ENCODE assay signal across 14 mouse cellular contexts in genomic region chr8:108245575-108245974, GRCm38 (mm10).
A peak's percentile ranks its signal among the peaks of the same experiment; 100 is the strongest.
DNase-seq lines count a peak whose midpoint lies in the region; ATAC-seq and TF ChIP-seq lines count a peak whose summit lies in the region.
"Had no signal": no experiment of that assay in that cellular context is flagged by ENCODE, and none has a peak within 500 bp of the region (broad histone marks: within the 10 kb centered on the region; RNA-seq: fewer than 3 reads in every experiment).

No protein-coding gene starts in this region.

- ATAC-seq in lung, postnatal 0 days: no peak
- no peak for ATAC-seq in forebrain, postnatal 0 days
- peak; percentile 11; the same call in 1 of the 2 replicates for ATAC-seq in midbrain, embryonic 12.5 days (ENCODE audit: low FRiP score, low read depth)
- ATAC-seq in inflammation-experienced regulatory T-cells, adult 6 months: no peak

- H3K36me3 ChIP-seq in lung, postnatal 0 days (ENCODE audit: insufficient read depth, low read length): no peaks in the 10 kb centered on the region
- no peaks in the 10 kb centered on the region for H3K36me3 ChIP-seq in forebrain, postnatal 0 days (ENCODE audit: insufficient read depth)
- no peaks in the 10 kb centered on the region for H3K36me3 ChIP-seq in midbrain, embryonic 12.5 days
- H3K36me3 ChIP-seq in limb, embryonic 10.5 days: no peaks in the 10 kb centered on the region
- H3K36me3 ChIP-seq: embryonic facial prominence, embryonic 13.5 days had no signal

- 51% methylated on average over 8 of the region's 8 CpGs for WGBS in lung, postnatal 0 days
- 11% methylated on average over 8 of the region's 8 CpGs for WGBS in forebrain, postnatal 0 days
- WGBS in midbrain, embryonic 12.5 days: 10% methylated on average over 8 of the region's 8 CpGs
- 79% methylated on average over 8 of the region's 8 CpGs for WGBS in limb, embryonic 10.5 days

- H3K9ac ChIP-seq in lung, postnatal 0 days (replicated peaks; ENCODE audit: low read depth): no peak overlapping the region
- H3K9ac ChIP-seq in forebrain, postnatal 0 days: peak overlapping the region; percentile 6; the same call in 1 of the 2 replicates
- no peak overlapping the region for H3K9ac ChIP-seq in midbrain, embryonic 12.5 days (replicated peaks)
- H3K9ac ChIP-seq: liver, embryonic 14.5 days had no signal

- H3K9me3 ChIP-seq in lung, postnatal 0 days (ENCODE audit: low read length): no peaks in the 10 kb centered on the region
- no peaks in the 10 kb centered on the region for H3K9me3 ChIP-seq in forebrain, postnatal 0 days (ENCODE audit: low read length)
- no peaks in the 10 kb centered on the region for H3K9me3 ChIP-seq in midbrain, embryonic 12.5 days
- no peaks in the 10 kb centered on the region for H3K9me3 ChIP-seq in limb, embryonic 10.5 days (replicated peaks)
- H3K9me3 ChIP-seq: embryonic facial prominence, embryonic 13.5 days had no signal

- H3K27ac ChIP-seq in lung, postnatal 0 days (ENCODE audit: low read length): no peak overlapping the region
- H3K27ac ChIP-seq in forebrain, postnatal 0 days (ENCODE audit: low read depth, low read length): peak overlapping the region; percentile 71
- peak overlapping the region; percentile 91 for H3K27ac ChIP-seq in midbrain, embryonic 12.5 days (replicated peaks)
- H3K27ac ChIP-seq in limb, embryonic 10.5 days: no peak overlapping the region
- H3K27ac ChIP-seq: layer of hippocampus, adult 2 months; liver, embryonic 14.5 days had no signal

- peak overlapping the region; percentile 41 for H3K4me2 ChIP-seq in lung, postnatal 0 days (replicated peaks; ENCODE audit: low read depth, low read length)
- peak overlapping the region; percentile 39; the same call in 1 of the 2 replicates for H3K4me2 ChIP-seq in forebrain, postnatal 0 days (ENCODE audit: low read depth)
- peak overlapping the region; percentile 52 for H3K4me2 ChIP-seq in midbrain, embryonic 12.5 days (replicated peaks)

- no peak overlapping the region for H3K4me3 ChIP-seq in lung, postnatal 0 days (ENCODE audit: low read depth, low read length)
- H3K4me3 ChIP-seq in forebrain, postnatal 0 days (ENCODE audit: low read depth, low read length): no peak overlapping the region
- H3K4me3 ChIP-seq in midbrain, embryonic 12.5 days: no peak overlapping the region
- H3K4me3 ChIP-seq in limb, embryonic 10.5 days: no peak overlapping the region
- H3K4me3 ChIP-seq: embryonic facial prominence, embryonic 13.5 days; layer of hippocampus, adult 2 months had no signal

- no peak for TF ChIP-seq EP300 in lung, postnatal 0 days (IDR thresholded peaks at IDR 0.05)

- H3K4me1 ChIP-seq in lung, postnatal 0 days (ENCODE audit: insufficient read depth, low read depth, low read length): no peaks in the 10 kb centered on the region
- H3K4me1 ChIP-seq in forebrain, postnatal 0 days (ENCODE audit: insufficient read depth): 0 out of 2 replicates have a peak, but pooled peaks cover 3% of the 10 kb centered on the region
- peaks cover 47% of the 10 kb centered on the region for H3K4me1 ChIP-seq in midbrain, embryonic 12.5 days
- H3K4me1 ChIP-seq in limb, embryonic 10.5 days: peaks cover 51% of the 10 kb centered on the region

- H3K27me3 ChIP-seq in lung, postnatal 0 days (replicated peaks; ENCODE audit: insufficient read depth, low read length): no peaks in the 10 kb centered on the region
- H3K27me3 ChIP-seq in forebrain, postnatal 0 days (ENCODE audit: insufficient read depth, low read length): peaks cover 20% of the 10 kb centered on the region
- H3K27me3 ChIP-seq in midbrain, embryonic 12.5 days: peaks cover 9% of the 10 kb centered on the region; the same call in 1 of the 2 replicates
- H3K27me3 ChIP-seq in limb, embryonic 10.5 days (ENCODE audit: low read depth, poor library complexity, severe bottlenecking): no peaks in the 10 kb centered on the region
- H3K27me3 ChIP-seq: embryonic facial prominence, embryonic 13.5 days had no signal

- DNase-seq in lung, postnatal 0 days (ENCODE audit: low spot score): no peak
- DNase-seq in lung, postnatal 4 days: no peak
- DNase-seq in forebrain, postnatal 0 days: peak; percentile 53
- DNase-seq in retina, postnatal 1 day: peak; percentile 29
- no peak for DNase-seq in limb, embryonic 10.5 days (ENCODE audit: low spot score)
- DNase-seq in layer of hippocampus, postnatal 10 days (ENCODE audit: low spot score in 2 of 2): no peak
- DNase-seq: cerebellum, adult 9-10 months; heart, postnatal 10 days; kidney, adult 2 months had no signal

- TF ChIP-seq CTCF in lung, postnatal 0 days (IDR thresholded peaks at IDR 0.05): no peak
- no peak for TF ChIP-seq CTCF in forebrain, postnatal 0 days (IDR thresholded peaks at IDR 0.05; ENCODE audit: low read depth)

Comparison
In these comparisons a context has a peak if more than half of its experiments do, and no peak if none do; other contexts are left out.
1. DNase-seq: peak in forebrain, postnatal 0 days (single experiment) and retina, postnatal 1 day (single experiment); none in lung, postnatal 0 days (single experiment), lung, postnatal 4 days (0 of 2), limb, embryonic 10.5 days (single experiment) and layer of hippocampus, postnatal 10 days (0 of 2).
2. H3K27ac ChIP-seq: peak in forebrain, postnatal 0 days (single experiment) and midbrain, embryonic 12.5 days (single experiment); none in lung, postnatal 0 days (single experiment) and limb, embryonic 10.5 days (single experiment).
3. Peak in every context shown above with its lines, with median percentiles within 50 percentile points of each other: H3K4me2 ChIP-seq.